Mouse (Mus musculus) CH12.LX (cell line): ENCODE measurements around the gene Gm5941. TPM values are rescaled to one million over a fixed set of nuclear protein-coding genes. Genes with fewer than 3 reads are reported as not detected.
"Not testable (repeated sequence)": the region's sequence is repeated elsewhere in the genome, so short reads cannot be mapped to it uniquely, and the experiment has no call there.

Source experiments
- DNase-seq: peaks from one replicate; pipeline ENCODE4 v3.0.0-alpha.2; 2013; ENCODE audit errors: extremely low read depth
- H3K27ac ChIP-seq: 2 replicates; pipeline ENCODE4 v1.5.1; 2012; ENCODE audit warnings: low read depth, mild to moderate bottlenecking, control low read depth, moderate library complexity; ENCODE audit not compliant: insufficient read depth
- H3K27me3 ChIP-seq: replicated peaks from 2 replicates; pipeline ENCODE3; 2012; ENCODE audit warnings: inconsistent platforms
- H3K36me3 ChIP-seq, 2 experiments: replicated peaks in 1 of 2; 2 replicates each; pipeline versions ENCODE3 to v1.6.1; 2012; ENCODE audit warnings: inconsistent platforms in 1 of 2, low read length in 1 of 2, mild to moderate bottlenecking in 1 of 2, mixed read lengths in 1 of 2, moderate library complexity in 1 of 2; ENCODE audit not compliant: control insufficient read depth in 1 of 2, insufficient read depth in 1 of 2
- H3K4me1 ChIP-seq, 2 experiments: 2 replicates each; pipeline ENCODE4 v1.6.1; 2012; ENCODE audit warnings: inconsistent platforms in 1 of 2, moderate library complexity in 1 of 2; ENCODE audit not compliant: insufficient read depth in 2 of 2, control insufficient read depth in 1 of 2
- H3K4me2 ChIP-seq: 2 replicates; pipeline ENCODE4 v1.6.1; 2012; ENCODE audit warnings: low read depth, mild to moderate bottlenecking, control low read depth; ENCODE audit not compliant: poor library complexity, insufficient read depth, severe bottlenecking
- H3K4me3 ChIP-seq, 3 experiments: fragments of 150-350 bp in 1 of 3; sonication (generic) in 1 of 3; replicated peaks in 1 of 3; 2 replicates each; pipeline versions ENCODE3 to v1.5.1; 2011 to 2012; ENCODE audit warnings: low read depth in 2 of 3, low read length in 2 of 3, mild to moderate bottlenecking in 2 of 3, moderate library complexity in 2 of 3, control low read depth in 1 of 3, improper control_type of control experiment in 1 of 3, inconsistent platforms in 1 of 3, mixed read lengths in 1 of 3; ENCODE audit not compliant: poor library complexity in 1 of 3
- H3K79me2 ChIP-seq: replicated peaks from 2 replicates; pipeline ENCODE4 v1.6.1; 2012; ENCODE audit warnings: mild to moderate bottlenecking, moderate library complexity; ENCODE audit not compliant: control insufficient read depth, poor library complexity, insufficient read depth, severe bottlenecking; ENCODE audit errors: extremely low read depth
- H3K9ac ChIP-seq: 2 replicates; pipeline ENCODE4 v1.6.1; 2012; ENCODE audit warnings: low read depth, mild to moderate bottlenecking, control low read depth, moderate library complexity; ENCODE audit not compliant: insufficient read depth
- H3K9me3 ChIP-seq: replicated peaks from 2 replicates; pipeline ENCODE3; 2012; ENCODE audit warnings: low read length, inconsistent platforms, mixed read lengths
- BHLHE40 ChIP-seq: IDR thresholded peaks from 2 replicates; pipeline ENCODE4 v1.6.1; 2011; ENCODE audit warnings: mild to moderate bottlenecking, low read depth, low read length, improper control_type of control experiment
- CHD1 ChIP-seq: IDR thresholded peaks from 2 replicates; pipeline ENCODE4 v1.6.1; 2012; ENCODE audit warnings: low read depth, low read length, improper control_type of control experiment, inconsistent platforms
- CTCF ChIP-seq, 2 experiments: IDR thresholded peaks in 1 of 2; conservative IDR thresholded peaks in 1 of 2; 2 replicates each; pipeline ENCODE4 v1.5.1; 2011 to 2012; ENCODE audit warnings: low read depth in 2 of 2, low read length in 2 of 2, improper control_type of control experiment in 1 of 2, inconsistent platforms in 1 of 2, mild to moderate bottlenecking in 1 of 2, moderate library complexity in 1 of 2
- E2F4 ChIP-seq: IDR thresholded peaks from 2 replicates; pipeline ENCODE4 v1.6.1; 2011; ENCODE audit warnings: low read depth, low read length, improper control_type of control experiment; ENCODE audit not compliant: insufficient replicate concordance
- JUN ChIP-seq: IDR thresholded peaks from 2 replicates; pipeline ENCODE4 v1.6.1; 2011; ENCODE audit warnings: low read depth, mild to moderate bottlenecking, low read length, improper control_type of control experiment, moderate library complexity; ENCODE audit not compliant: insufficient read depth
- JUND ChIP-seq: conservative IDR thresholded peaks from 2 replicates; pipeline ENCODE4 v1.6.1; 2011; ENCODE audit warnings: low read depth, low read length, improper control_type of control experiment
- KAT2A ChIP-seq: IDR thresholded peaks from 2 replicates; pipeline ENCODE4 v1.6.1; 2012; ENCODE audit warnings: low read length, improper control_type of control experiment, inconsistent platforms; ENCODE audit not compliant: insufficient replicate concordance
- MAFK ChIP-seq: IDR thresholded peaks from 2 replicates; pipeline ENCODE4 v1.6.1; 2011; ENCODE audit warnings: low read length, improper control_type of control experiment; ENCODE audit not compliant: insufficient replicate concordance
- MEF2A ChIP-seq: IDR thresholded peaks from 2 replicates; pipeline ENCODE4 v1.6.1; 2014; ENCODE audit warnings: low read depth, mild to moderate bottlenecking, inconsistent platforms, low read length, improper control_type of control experiment, borderline replicate concordance
- MXI1 ChIP-seq: IDR thresholded peaks from 2 replicates; pipeline ENCODE4 v1.6.1; 2011; ENCODE audit warnings: mild to moderate bottlenecking, low read depth, low read length, improper control_type of control experiment
- MYC ChIP-seq: IDR thresholded peaks from 2 replicates; pipeline ENCODE4 v1.6.1; 2011; ENCODE audit warnings: low read depth, mild to moderate bottlenecking, improper control_type of control experiment, low read length
- NELFE ChIP-seq: IDR thresholded peaks from 2 replicates; pipeline ENCODE4 v1.6.1; 2011; ENCODE audit warnings: low read depth, low read length, improper control_type of control experiment
- PAX5 ChIP-seq: IDR thresholded peaks from 2 replicates; pipeline ENCODE4 v1.6.1; 2012; ENCODE audit warnings: low read length, inconsistent platforms, mixed read lengths
- POLR2A ChIP-seq: IDR thresholded peaks from 2 replicates; pipeline ENCODE4 v1.6.1; 2011; ENCODE audit warnings: low read depth, mild to moderate bottlenecking, improper control_type of control experiment, low read length
- RCOR1 ChIP-seq: conservative IDR thresholded peaks from 2 replicates; pipeline ENCODE4 v1.6.1; 2012; ENCODE audit warnings: low read depth, mild to moderate bottlenecking, inconsistent platforms, low read length, improper control_type of control experiment
- UBTF ChIP-seq: IDR thresholded peaks from 2 replicates; pipeline ENCODE4 v1.6.1; 2012; ENCODE audit warnings: low read depth, mild to moderate bottlenecking, inconsistent platforms, low read length, improper control_type of control experiment, moderate library complexity
- USF1 ChIP-seq: IDR thresholded peaks from 2 replicates; pipeline ENCODE4 v1.6.1; 2014; ENCODE audit warnings: low read depth, mild to moderate bottlenecking, inconsistent platforms, low read length, improper control_type of control experiment
- USF2 ChIP-seq: conservative IDR thresholded peaks from 2 replicates; pipeline ENCODE4 v1.6.1; 2011; ENCODE audit warnings: low read depth, low read length, improper control_type of control experiment
- ZC3H11A ChIP-seq: IDR thresholded peaks from 2 replicates; pipeline ENCODE4 v1.6.1; 2012; ENCODE audit warnings: low read depth, mild to moderate bottlenecking, inconsistent platforms, low read length, improper control_type of control experiment
- ZMIZ1 ChIP-seq: IDR thresholded peaks from 2 replicates; pipeline ENCODE4 v1.6.1; 2012; ENCODE audit warnings: low read depth, mild to moderate bottlenecking, inconsistent platforms, low read length, improper control_type of control experiment
- ZNF384 ChIP-seq: IDR thresholded peaks from 2 replicates; pipeline ENCODE4 v1.6.1; 2012; ENCODE audit warnings: low read depth, low read length, improper control_type of control experiment, inconsistent platforms
- dilution Hi-C: fragments of 300-500 bp; cut with MboI; formaldehyde crosslinking; loops from 2 replicates; pipeline ENCODE4 v1.14.3; 2020; ENCODE audit warnings: low sequenced_read_pairs; ENCODE audit not compliant: extremely low pct_unique_long_range_greater_than_20kb, extremely low pct_ligation_motif_present
- in situ Hi-C: fragments of 300-500 bp; cut with MboI; formaldehyde crosslinking; loops from 3 replicates; pipeline ENCODE4 v1.14.3; 2019; ENCODE audit warnings: low sequenced_read_pairs, low pct_ligation_motif_present, low pct_unique_long_range_greater_than_20kb, mixed read lengths
- polyA plus RNA-seq: library from polyadenylated mRNA; unstranded; fragments of >175 nt; gene quantifications from 2 replicates; pipeline ENCODE4 v1.2.1, GENCODE M21; 2012; ENCODE audit warnings: low read depth; ENCODE audit not compliant: insufficient read length
- total RNA-seq, 2 experiments: library from RNA; depleted of rRNA; stranded (reverse); fragments of 300-350 nt in 1 of 2; fragments of >200 nt in 1 of 2; gene quantifications; 2 replicates each; pipeline ENCODE4 v1.2.3; 2012 to 2014

Gm5941 gene
- total RNA-seq (2012; rRNA removed), result not detected in 2 replicates
- not detected in 2 replicates for total RNA-seq (2014; rRNA removed)
- polyA plus RNA-seq, result not detected in 2 replicates

DNA sequence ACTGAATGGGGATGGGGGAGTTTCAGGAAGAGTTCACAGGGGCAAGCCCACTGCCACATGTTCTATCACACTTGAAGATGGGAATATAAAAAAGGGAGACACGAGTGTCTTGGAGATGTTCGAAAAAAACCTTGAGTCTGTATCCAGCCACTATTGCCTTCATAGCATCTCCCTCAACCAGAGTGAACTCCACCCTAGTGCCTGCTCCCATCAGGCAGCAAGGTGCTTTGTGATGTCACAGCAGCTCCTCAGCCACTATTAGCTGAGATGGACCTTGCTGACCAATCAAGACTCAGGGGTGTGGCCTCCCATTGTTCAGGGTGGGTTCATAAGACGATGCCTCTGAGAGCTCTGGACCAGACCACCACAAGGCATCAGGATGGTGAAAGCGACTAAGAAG lies at the start of gene Gm5941:
Gm5941 (plus strand) TSS at position 301 of the 400 bp plus-strand sequence.
- dilution Hi-C loops, H3K4me2 ChIP-seq, in situ Hi-C loops, H3K27me3 ChIP-seq, H3K79me2 ChIP-seq, DNase-seq, H3K4me3 ChIP-seq, H3K9me3 ChIP-seq, H3K36me3 ChIP-seq, H3K27ac ChIP-seq, H3K4me1 ChIP-seq, H3K9ac ChIP-seq: not testable (repeated sequence)

DNA sequence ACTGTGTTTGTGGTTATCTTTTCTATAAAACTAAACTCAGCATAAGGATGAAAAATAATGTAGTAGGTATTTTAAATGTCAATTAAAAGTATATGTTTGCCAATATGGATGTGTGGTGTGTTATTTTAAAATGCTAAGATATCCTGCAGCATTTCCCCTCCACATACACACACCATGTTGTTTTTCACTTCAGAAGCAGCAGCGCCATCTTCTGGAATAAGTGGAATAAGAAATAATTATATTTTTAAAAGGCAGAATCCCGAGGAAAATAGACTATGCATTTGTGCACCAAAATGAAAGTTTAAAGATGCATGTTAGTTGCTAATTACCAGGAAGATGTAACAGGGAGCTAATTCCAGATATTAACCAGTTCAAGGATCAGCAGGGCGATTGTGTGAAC lies 29.3 kb upstream of the Gm5941 start:
- dilution Hi-C loops, result no loop called here
- Histone ChIP-seq H3K9me3 (no peaks in the 10 kb centered on the region), H3K27ac (no peak overlapping the region)

DNA sequence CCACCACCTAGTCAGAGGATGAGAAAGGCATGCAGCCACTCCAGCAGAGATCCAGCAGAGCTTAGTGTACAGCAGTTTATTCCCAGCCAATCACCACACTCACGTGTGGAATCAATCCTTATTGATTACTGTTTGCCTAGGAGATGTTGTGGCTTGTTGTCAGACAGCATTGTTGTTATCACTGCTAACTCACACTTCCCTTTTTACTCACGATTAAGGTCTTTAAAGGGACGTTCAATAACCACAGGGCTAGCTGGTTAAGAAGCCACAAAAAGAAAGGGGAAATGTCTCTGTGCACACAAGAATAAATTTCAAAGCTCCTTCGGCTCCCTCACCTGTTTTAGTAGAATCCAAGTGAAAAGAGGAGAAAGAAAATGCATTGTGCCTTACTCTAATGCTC lies 25.0 kb upstream of the Gm5941 start:
- dilution Hi-C loops (no loop called here), in situ Hi-C loops (no loop called here)
- Histone ChIP-seq H3K36me3 (no peaks in the 10 kb centered on the region), H3K4me2 (no peak overlapping the region), H3K27ac (no peak overlapping the region), H3K79me2 (no peaks in the 10 kb centered on the region), H3K9me3 (no peaks in the 10 kb centered on the region), H3K4me3 (no peak overlapping the region), H3K27me3 (no peaks in the 10 kb centered on the region), H3K9ac (no peak overlapping the region), H3K4me1 (no peaks in the 10 kb centered on the region)
- no peak for DNase-seq
- TF ChIP-seq ZC3H11A (no peak), USF1 (no peak), JUND (no peak), ZNF384 (no peak), RCOR1 (no peak), ZMIZ1 (no peak), UBTF (no peak), USF2 (no peak), KAT2A (no peak), NELFE (no peak), POLR2A (no peak), JUN (no peak), E2F4 (no peak), BHLHE40 (no peak), MXI1 (no peak), CTCF (conservative IDR thresholded peaks at IDR 0.05 in 1 of 2, IDR thresholded peaks at IDR 0.05 in 1 of 2; ENCODE audit: low read depth in 2 of 2, low read length in 2 of 2) (no peak), MYC (no peak), CHD1 (no peak), PAX5 (no peak), MEF2A (no peak)

More for the DNA sequence above, 29.3 kb upstream of the Gm5941 start:
- DNase-seq, result no peak
- Histone ChIP-seq H3K36me3 (no peaks in the 10 kb centered on the region), H3K79me2 (no peaks in the 10 kb centered on the region), H3K27me3 (no peaks in the 10 kb centered on the region), H3K4me3 (no peak overlapping the region), H3K4me1 (no peaks in the 10 kb centered on the region), H3K4me2 (no peak overlapping the region), H3K9ac (no peak overlapping the region)
- TF ChIP-seq MAFK (no peak), CTCF (conservative IDR thresholded peaks at IDR 0.05 in 1 of 2, IDR thresholded peaks at IDR 0.05 in 1 of 2; ENCODE audit: low read depth in 2 of 2, low read length in 2 of 2) (no peak), UBTF (no peak), PAX5 (no peak)
- in situ Hi-C loops, result no loop called here
